Mouse (Mus musculus): ENCODE measurements around the gene Fundc1. TPM values are rescaled to one million over a fixed set of nuclear protein-coding genes. Genes with fewer than 3 reads are reported as not detected.
"Not testable (repeated sequence)": the region's sequence is repeated elsewhere in the genome, so short reads cannot be mapped to it uniquely, and the experiment has no call there.

Fundc1 gene
- polyA plus RNA-seq, 1 experiment from 2014 or later = 22.0 TPM

DNA sequence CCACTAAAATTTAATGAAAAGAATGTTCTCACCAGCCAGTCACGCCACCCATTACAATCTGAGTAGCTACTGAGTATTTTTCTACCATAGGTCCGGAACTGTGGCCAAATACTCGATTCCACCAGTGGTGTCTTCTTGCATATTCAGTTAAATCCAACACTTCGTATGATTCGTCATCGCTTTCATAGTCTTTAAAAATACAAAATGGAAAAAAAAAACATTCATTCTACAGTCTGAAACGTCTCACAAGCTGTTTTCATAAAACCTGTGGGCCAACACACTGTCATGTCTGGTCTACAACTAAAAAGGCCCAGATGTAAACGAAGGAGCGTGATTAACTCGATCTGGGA lies 879 bp downstream of the Fundc1 start:
- H3K27ac ChIP-seq (ENCODE audit: low read depth, low read length) = peak overlapping the region; percentile 76
- no peaks in the 10 kb centered on the region for H3K9me3 ChIP-seq (ENCODE audit: control insufficient read depth)
- peak overlapping the region; percentile 59 for H3K9ac ChIP-seq (ENCODE audit: low read depth, low read length)
- H3K27me3 ChIP-seq (replicated peaks; ENCODE audit: control insufficient read depth, insufficient read depth, low read length) = no peaks in the 10 kb centered on the region
- H3K4me2 ChIP-seq (replicated peaks; ENCODE audit: low read depth) = peak overlapping the region; percentile 58
- no peaks in the 10 kb centered on the region for H3K36me3 ChIP-seq (ENCODE audit: control insufficient read depth, insufficient read depth)
- peak overlapping the region; percentile 61 for H3K4me3 ChIP-seq (ENCODE audit: low read depth, low read length)
- no peak for ATAC-seq
- 39% methylated on average over 10 of the region's 10 CpGs for WGBS
- H3K4me1 ChIP-seq (replicated peaks; ENCODE audit: control insufficient read depth, insufficient read depth, low read length) = no peaks in the 10 kb centered on the region
- no peak for TF ChIP-seq CTCF (IDR thresholded peaks at IDR 0.05; ENCODE audit: low read depth)

DNA sequence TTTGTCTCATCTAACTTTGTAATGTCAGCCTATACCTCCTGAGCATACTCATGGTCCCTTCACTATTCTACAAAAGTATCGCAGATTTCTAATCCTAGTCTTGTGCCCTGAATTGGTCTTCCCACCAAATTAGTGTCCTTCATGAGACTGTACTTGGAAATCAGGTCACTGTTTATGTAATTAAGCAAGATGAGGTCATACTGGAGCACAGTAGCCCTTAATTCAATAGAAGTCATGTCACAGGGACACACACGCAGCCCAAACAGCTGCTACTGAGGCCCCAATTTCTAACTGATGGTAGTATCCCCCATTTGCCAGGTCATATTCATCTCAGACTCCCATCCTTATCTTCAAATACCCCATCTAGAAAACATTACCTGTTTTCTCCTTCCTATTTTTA lies 3.5 kb downstream of the Fundc1 start:
- Histone ChIP-seq H3K9ac (ENCODE audit: low read depth, low read length) (no peak overlapping the region), H3K4me3 (ENCODE audit: low read depth, low read length) (no peak overlapping the region), H3K4me1 (replicated peaks; ENCODE audit: control insufficient read depth, insufficient read depth, low read length) (no peaks in the 10 kb centered on the region), H3K27me3 (replicated peaks; ENCODE audit: control insufficient read depth, insufficient read depth, low read length) (no peaks in the 10 kb centered on the region), H3K27ac (ENCODE audit: low read depth, low read length) (no peak overlapping the region), H3K4me2 (replicated peaks; ENCODE audit: low read depth) (no peak overlapping the region), H3K36me3 (ENCODE audit: control insufficient read depth, insufficient read depth) (no peaks in the 10 kb centered on the region), H3K9me3 (ENCODE audit: control insufficient read depth) (no peaks in the 10 kb centered on the region)
- ATAC-seq = no peak
- WGBS = 91% methylated on average over 2 of the region's 2 CpGs
- TF ChIP-seq CTCF (IDR thresholded peaks at IDR 0.05; ENCODE audit: low read depth) = no peak

DNA sequence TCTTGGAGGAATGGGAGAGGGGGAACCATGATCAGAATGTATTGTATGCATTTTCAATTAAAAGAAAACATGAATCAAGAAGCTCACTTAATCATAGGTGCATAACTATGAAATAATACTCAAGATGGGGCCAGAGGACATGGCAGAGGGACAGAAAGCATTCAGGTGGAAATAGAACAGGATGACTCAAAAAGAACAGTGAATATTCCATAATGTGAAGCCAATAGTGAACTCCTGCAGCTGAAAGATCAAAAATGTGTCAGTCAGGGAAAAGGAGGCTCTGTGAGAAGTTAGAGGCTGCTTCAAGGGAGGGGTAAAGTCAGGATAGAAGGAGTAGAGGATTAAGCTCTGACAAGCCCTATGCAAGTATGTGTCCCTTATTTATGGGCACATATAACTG lies 6.4 kb downstream of the Fundc1 start:
- no peaks in the 10 kb centered on the region for H3K36me3 ChIP-seq (ENCODE audit: control insufficient read depth, insufficient read depth)
- H3K4me2 ChIP-seq (replicated peaks; ENCODE audit: low read depth) = no peak overlapping the region
- H3K9me3 ChIP-seq (ENCODE audit: control insufficient read depth) = no peaks in the 10 kb centered on the region
- H3K27me3 ChIP-seq (replicated peaks; ENCODE audit: control insufficient read depth, insufficient read depth, low read length) = no peaks in the 10 kb centered on the region
- H3K9ac ChIP-seq (ENCODE audit: low read depth, low read length) = no peak overlapping the region
- no peak overlapping the region for H3K27ac ChIP-seq (ENCODE audit: low read depth, low read length)
- TF ChIP-seq CTCF (IDR thresholded peaks at IDR 0.05; ENCODE audit: low read depth) = no peak
- H3K4me1 ChIP-seq (replicated peaks; ENCODE audit: control insufficient read depth, insufficient read depth, low read length) = no peaks in the 10 kb centered on the region
- no peak for ATAC-seq
- no peak overlapping the region for H3K4me3 ChIP-seq (ENCODE audit: low read depth, low read length)

DNA sequence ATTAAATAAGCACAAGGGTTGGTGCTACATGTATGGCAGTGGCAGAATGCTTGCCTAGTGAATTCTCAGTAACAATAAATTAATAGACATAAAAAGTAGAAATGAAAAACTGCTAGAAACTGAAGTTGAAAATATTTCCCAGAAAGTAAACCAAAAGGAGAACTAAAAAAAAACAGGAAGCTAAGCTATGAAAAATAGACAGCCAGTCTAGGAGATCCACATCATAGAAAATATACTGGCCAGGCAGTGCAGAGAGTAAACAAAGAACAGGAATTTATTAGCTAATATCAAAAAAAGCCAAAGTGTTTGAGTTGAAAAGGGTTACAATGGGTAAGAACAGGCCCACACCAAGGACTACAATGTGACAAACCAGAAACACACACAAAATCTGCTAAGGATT lies 7.4 kb downstream of the Fundc1 start:
- H3K4me1 ChIP-seq (replicated peaks; ENCODE audit: control insufficient read depth, insufficient read depth, low read length) = no peaks in the 10 kb centered on the region
- H3K9me3 ChIP-seq (ENCODE audit: control insufficient read depth) = no peaks in the 10 kb centered on the region
- no peaks in the 10 kb centered on the region for H3K36me3 ChIP-seq (ENCODE audit: control insufficient read depth, insufficient read depth)
- H3K27ac ChIP-seq (ENCODE audit: low read depth, low read length) = no peak overlapping the region
- H3K4me3 ChIP-seq (ENCODE audit: low read depth, low read length) = no peak overlapping the region
- no peak overlapping the region for H3K4me2 ChIP-seq (replicated peaks; ENCODE audit: low read depth)
- no peaks in the 10 kb centered on the region for H3K27me3 ChIP-seq (replicated peaks; ENCODE audit: control insufficient read depth, insufficient read depth, low read length)
- TF ChIP-seq CTCF (IDR thresholded peaks at IDR 0.05; ENCODE audit: low read depth) = no peak
- no peak for ATAC-seq
- H3K9ac ChIP-seq (ENCODE audit: low read depth, low read length) = no peak overlapping the region

DNA sequence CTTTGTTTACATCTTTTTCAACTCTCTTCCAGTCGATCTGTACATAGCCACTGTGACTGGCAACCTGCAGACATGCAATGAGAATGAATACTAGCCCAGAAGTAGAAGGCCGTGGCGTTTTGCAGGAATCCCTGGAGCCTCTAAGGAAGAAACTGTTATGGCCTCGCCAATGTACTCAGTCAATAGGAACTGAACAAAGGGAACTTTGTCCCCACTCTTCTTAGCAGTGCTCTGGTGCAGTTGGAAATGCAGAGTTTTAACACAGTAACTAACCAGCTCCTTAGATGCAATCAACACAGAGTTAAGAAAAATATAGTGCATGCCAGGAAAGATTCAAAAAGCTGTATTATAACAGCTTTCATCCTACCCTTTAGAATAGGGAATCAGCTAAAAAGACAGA lies 13.4 kb downstream of the Fundc1 start:
- no peak overlapping the region for H3K27ac ChIP-seq (ENCODE audit: low read depth, low read length)
- no peak for TF ChIP-seq CTCF (IDR thresholded peaks at IDR 0.05; ENCODE audit: low read depth)

DNA sequence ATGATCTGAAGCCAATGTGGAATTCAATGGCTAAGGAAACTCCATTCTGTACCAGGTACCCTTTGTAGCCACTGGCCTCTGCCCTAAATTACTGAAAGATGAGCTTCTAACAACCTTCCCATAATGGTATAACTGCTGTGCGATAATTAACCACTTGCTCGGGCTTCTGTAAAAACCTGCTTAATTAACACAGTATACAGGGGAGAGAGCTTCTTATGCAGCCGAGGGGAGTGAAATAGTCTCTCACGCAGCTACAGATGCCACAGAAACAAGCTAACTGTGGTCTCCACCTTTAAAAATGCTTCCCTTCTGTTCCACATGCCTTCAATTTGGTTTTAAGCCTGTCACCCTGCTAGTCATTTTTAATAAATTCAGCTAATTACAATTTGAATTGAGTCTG lies 17.6 kb downstream of the Fundc1 start:
- Histone ChIP-seq H3K27me3 (replicated peaks; ENCODE audit: control insufficient read depth, insufficient read depth, low read length) (no peaks in the 10 kb centered on the region), H3K4me3 (ENCODE audit: low read depth, low read length) (no peak overlapping the region), H3K4me1 (replicated peaks; ENCODE audit: control insufficient read depth, insufficient read depth, low read length) (no peaks in the 10 kb centered on the region), H3K27ac (ENCODE audit: low read depth, low read length) (no peak overlapping the region), H3K9me3 (ENCODE audit: control insufficient read depth) (no peaks in the 10 kb centered on the region), H3K9ac (ENCODE audit: low read depth, low read length) (no peak overlapping the region), H3K4me2 (replicated peaks; ENCODE audit: low read depth) (no peak overlapping the region), H3K36me3 (ENCODE audit: control insufficient read depth, insufficient read depth) (no peaks in the 10 kb centered on the region)
- ATAC-seq = no peak
- TF ChIP-seq CTCF (IDR thresholded peaks at IDR 0.05; ENCODE audit: low read depth) = no peak
- 88% methylated on average over 4 of the region's 4 CpGs for WGBS

More for the DNA sequence above, 13.4 kb downstream of the Fundc1 start:
- no peak for ATAC-seq
- H3K4me2 ChIP-seq (replicated peaks; ENCODE audit: low read depth) = no peak overlapping the region
- WGBS = 37% methylated on average over 4 of the region's 4 CpGs
- H3K9me3 ChIP-seq (ENCODE audit: control insufficient read depth) = no peaks in the 10 kb centered on the region
- no peak overlapping the region for H3K4me3 ChIP-seq (ENCODE audit: low read depth, low read length)
- H3K27me3 ChIP-seq (replicated peaks; ENCODE audit: control insufficient read depth, insufficient read depth, low read length) = no peaks in the 10 kb centered on the region
- no peaks in the 10 kb centered on the region for H3K36me3 ChIP-seq (ENCODE audit: control insufficient read depth, insufficient read depth)
- no peak overlapping the region for H3K9ac ChIP-seq (ENCODE audit: low read depth, low read length)
- no peaks in the 10 kb centered on the region for H3K4me1 ChIP-seq (replicated peaks; ENCODE audit: control insufficient read depth, insufficient read depth, low read length)

DNA sequence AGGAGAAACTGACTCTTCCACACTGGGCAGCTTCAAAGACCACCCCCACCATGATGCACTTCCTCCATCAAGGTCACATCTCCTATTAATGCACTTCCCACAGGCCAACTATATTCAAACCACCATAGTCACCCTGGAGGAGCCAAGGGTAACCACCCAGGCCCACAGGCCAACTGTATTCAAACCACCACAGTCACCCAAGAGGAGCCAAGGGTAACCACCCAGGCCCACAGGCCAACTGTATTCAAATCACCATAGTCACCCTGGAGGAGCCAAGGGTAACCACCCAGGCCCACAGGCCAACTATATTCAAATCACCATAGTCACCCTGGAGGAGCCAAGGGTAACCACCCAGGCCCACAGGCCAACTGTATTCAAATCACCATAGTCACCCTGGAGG lies 20.5 kb downstream of the Fundc1 start:
- H3K9ac ChIP-seq (ENCODE audit: low read depth, low read length); H3K4me3 ChIP-seq (ENCODE audit: low read depth, low read length); H3K4me2 ChIP-seq (replicated peaks; ENCODE audit: low read depth); ATAC-seq; H3K27me3 ChIP-seq (replicated peaks; ENCODE audit: control insufficient read depth, insufficient read depth, low read length); H3K27ac ChIP-seq (ENCODE audit: low read depth, low read length); H3K4me1 ChIP-seq (replicated peaks; ENCODE audit: control insufficient read depth, insufficient read depth, low read length); H3K9me3 ChIP-seq (ENCODE audit: control insufficient read depth); H3K36me3 ChIP-seq (ENCODE audit: control insufficient read depth, insufficient read depth): not testable (repeated sequence)

Measured in intestine, postnatal 0 days (tissue).